Mouse (Mus musculus): ENCODE results near the gene D430041D05Rik. TPM values are rescaled to one million over a fixed set of nuclear protein-coding genes. Genes with fewer than 3 reads are reported as not detected.

The D430041D05Rik gene
- polyA plus RNA-seq, 1 experiment from 2014 or later = 1.1 TPM

DNA sequence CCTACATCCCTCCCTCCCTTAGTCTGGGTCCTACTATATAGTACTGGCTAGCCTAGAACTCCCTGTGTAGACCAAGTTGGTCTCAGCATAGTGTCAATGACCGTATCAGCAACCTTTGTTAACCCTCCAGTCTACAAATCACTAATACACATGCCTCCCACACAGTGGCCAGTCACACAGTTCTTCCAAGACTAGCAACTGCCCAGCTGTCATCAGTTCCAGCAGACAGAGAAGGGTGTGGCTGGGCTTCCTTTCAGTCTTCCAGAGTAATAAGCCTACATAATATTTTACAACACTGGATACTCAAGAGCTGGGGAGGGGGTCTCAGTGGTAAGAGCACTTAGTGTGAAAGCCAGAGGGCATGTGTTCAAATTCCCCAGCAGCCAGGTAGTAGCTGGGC is 9.2 kb upstream of the D430041D05Rik start:
- ATAC-seq (replicated peaks; ENCODE audit: insufficient number of reproducible peaks, low FRiP score, low TSS enrichment, low read depth) (no peak), DNase-seq (ENCODE audit: low spot score) (no peak)
- H3K9ac ChIP-seq (replicated peaks; ENCODE audit: low read length) = no peak overlapping the region
- H3K27me3 ChIP-seq (ENCODE audit: control insufficient read depth, insufficient read depth, low read length) = no peaks in the 10 kb centered on the region
- H3K36me3 ChIP-seq (replicated peaks; ENCODE audit: control insufficient read depth, insufficient read depth, low read depth, low read length) = no peaks in the 10 kb centered on the region
- H3K27ac ChIP-seq (replicated peaks; ENCODE audit: low read depth, low read length) = no peak overlapping the region
- WGBS = 94% methylated on average over 1 of the region's 1 CpGs
- H3K4me1 ChIP-seq (ENCODE audit: control insufficient read depth, insufficient read depth, low read length) = no peaks in the 10 kb centered on the region
- no peaks in the 10 kb centered on the region for H3K9me3 ChIP-seq (replicated peaks; ENCODE audit: control insufficient read depth, low read length)
- no peak overlapping the region for H3K4me2 ChIP-seq (ENCODE audit: low read depth, low read length)
- no peak overlapping the region for H3K4me3 ChIP-seq (ENCODE audit: low read depth, low read length)

DNA sequence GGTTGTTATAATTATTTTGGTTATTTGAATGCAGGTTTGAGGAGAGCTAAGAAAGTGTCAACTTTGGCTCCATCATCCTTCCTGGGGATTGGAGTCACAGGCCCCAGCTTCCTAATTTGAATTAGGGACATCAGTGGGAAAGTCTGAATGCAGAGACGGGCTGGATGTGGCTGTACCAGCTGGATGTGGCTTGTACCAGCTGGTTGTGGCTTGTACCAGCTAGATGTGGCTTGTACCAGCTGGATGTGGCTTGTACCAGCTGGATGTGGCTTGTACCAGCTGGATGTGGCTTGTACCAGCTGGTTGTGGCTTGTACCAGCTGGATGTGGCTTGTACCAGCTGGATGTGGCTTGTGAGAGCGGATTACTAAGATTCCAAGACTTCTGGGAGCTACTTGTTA is 8.6 kb upstream of the D430041D05Rik start:
- no peak overlapping the region for H3K4me2 ChIP-seq (ENCODE audit: low read depth, low read length)
- no peak overlapping the region for H3K4me3 ChIP-seq (ENCODE audit: low read depth, low read length)
- H3K9ac ChIP-seq (replicated peaks; ENCODE audit: low read length) = no peak overlapping the region
- DNase-seq (ENCODE audit: low spot score) (no peak), ATAC-seq (replicated peaks; ENCODE audit: insufficient number of reproducible peaks, low FRiP score, low TSS enrichment, low read depth) (no peak)
- WGBS = 83% methylated on average over 2 of the region's 2 CpGs
- H3K4me1 ChIP-seq (ENCODE audit: control insufficient read depth, insufficient read depth, low read length) = no peaks in the 10 kb centered on the region
- no peaks in the 10 kb centered on the region for H3K9me3 ChIP-seq (replicated peaks; ENCODE audit: control insufficient read depth, low read length)
- no peaks in the 10 kb centered on the region for H3K27me3 ChIP-seq (ENCODE audit: control insufficient read depth, insufficient read depth, low read length)
- no peaks in the 10 kb centered on the region for H3K36me3 ChIP-seq (replicated peaks; ENCODE audit: control insufficient read depth, insufficient read depth, low read depth, low read length)
- H3K27ac ChIP-seq (replicated peaks; ENCODE audit: low read depth, low read length) = no peak overlapping the region

DNA sequence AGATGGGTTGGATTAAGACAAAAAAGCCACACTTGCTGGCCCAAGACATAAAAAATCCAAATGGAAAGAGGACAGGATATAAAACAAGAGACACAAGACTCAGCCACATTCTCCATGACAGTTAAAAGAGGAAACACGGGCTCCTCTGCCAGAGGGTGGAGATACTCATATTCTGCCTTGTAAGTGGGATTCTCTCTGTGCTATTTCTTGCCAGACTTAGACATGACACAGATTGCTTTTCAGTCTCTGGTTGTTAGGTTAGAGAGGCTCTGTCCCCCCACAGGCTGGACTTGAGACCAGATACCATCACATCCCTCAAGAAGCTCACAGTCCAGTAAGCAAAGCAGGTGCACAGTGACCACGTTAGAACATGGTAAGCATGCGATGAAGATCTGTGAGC is 2.2 kb upstream of the D430041D05Rik start:
- H3K36me3 ChIP-seq (replicated peaks; ENCODE audit: control insufficient read depth, insufficient read depth, low read depth, low read length) = no peaks in the 10 kb centered on the region
- peaks cover 22% of the 10 kb centered on the region for H3K27me3 ChIP-seq (ENCODE audit: control insufficient read depth, insufficient read depth, low read length)
- no peak for DNase-seq (ENCODE audit: low spot score)

DNA sequence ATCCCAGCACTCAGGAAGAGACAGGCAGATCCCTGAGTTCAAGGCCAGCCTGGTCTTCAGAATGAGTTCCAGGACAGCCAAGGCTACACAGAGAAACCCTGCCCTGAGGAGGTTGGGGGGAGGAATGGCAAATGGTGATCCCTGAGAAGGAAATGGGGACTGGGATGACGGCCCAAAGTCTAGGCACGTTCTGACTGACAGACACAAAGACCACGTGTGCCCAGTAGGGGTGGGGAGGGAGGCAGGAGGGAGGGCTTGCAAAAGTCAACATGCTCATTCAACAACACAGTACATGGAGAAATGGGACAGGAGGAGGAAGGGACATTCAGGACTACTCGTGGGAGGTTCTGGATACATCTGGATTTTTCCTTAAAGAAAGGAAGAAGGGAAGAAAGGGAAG is 1.7 kb upstream of the D430041D05Rik start:
- Histone ChIP-seq H3K27ac (replicated peaks; ENCODE audit: low read depth, low read length) (no peak overlapping the region), H3K27me3 (ENCODE audit: control insufficient read depth, insufficient read depth, low read length) (peaks cover 22% of the 10 kb centered on the region), H3K9me3 (replicated peaks; ENCODE audit: control insufficient read depth, low read length) (no peaks in the 10 kb centered on the region), H3K36me3 (replicated peaks; ENCODE audit: control insufficient read depth, insufficient read depth, low read depth, low read length) (no peaks in the 10 kb centered on the region), H3K4me2 (ENCODE audit: low read depth, low read length) (no peak overlapping the region), H3K4me3 (ENCODE audit: low read depth, low read length) (no peak overlapping the region), H3K9ac (replicated peaks; ENCODE audit: low read length) (no peak overlapping the region), H3K4me1 (ENCODE audit: control insufficient read depth, insufficient read depth, low read length) (peaks cover 3% of the 10 kb centered on the region)
- DNase-seq (ENCODE audit: low spot score) = no peak
- 24% methylated on average over 4 of the region's 4 CpGs for WGBS
- ATAC-seq (replicated peaks; ENCODE audit: insufficient number of reproducible peaks, low FRiP score, low TSS enrichment, low read depth) = no peak

More for the DNA sequence above, 2.2 kb upstream of the D430041D05Rik start:
- Histone ChIP-seq H3K4me1 (ENCODE audit: control insufficient read depth, insufficient read depth, low read length) (peaks cover 3% of the 10 kb centered on the region), H3K4me3 (ENCODE audit: low read depth, low read length) (no peak overlapping the region), H3K27ac (replicated peaks; ENCODE audit: low read depth, low read length) (no peak overlapping the region), H3K9me3 (replicated peaks; ENCODE audit: control insufficient read depth, low read length) (no peaks in the 10 kb centered on the region), H3K4me2 (ENCODE audit: low read depth, low read length) (no peak overlapping the region), H3K9ac (replicated peaks; ENCODE audit: low read length) (no peak overlapping the region)
- ATAC-seq (replicated peaks; ENCODE audit: insufficient number of reproducible peaks, low FRiP score, low TSS enrichment, low read depth) = no peak
- WGBS = 78% methylated on average over 3 of the region's 3 CpGs

DNA sequence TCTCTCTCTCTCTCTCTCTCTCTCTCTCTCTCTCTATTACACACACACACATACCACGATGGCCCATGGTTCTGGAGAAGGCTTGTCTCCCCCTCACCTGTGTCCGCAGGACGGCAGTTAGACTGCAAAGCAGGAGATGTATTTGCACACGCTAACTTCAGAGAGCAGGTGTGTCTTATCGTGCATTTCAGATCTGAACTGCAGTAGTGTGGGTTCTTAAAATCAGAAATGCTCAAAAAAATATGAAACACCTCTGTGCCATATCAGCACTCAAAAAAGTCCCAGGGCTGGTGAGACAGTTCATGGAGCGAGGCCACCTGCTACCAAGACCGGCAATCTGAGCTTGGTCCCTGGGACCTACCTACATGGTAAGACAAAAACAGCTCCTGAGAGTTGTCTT is 993 bp upstream of the D430041D05Rik start:
- no peak overlapping the region for H3K4me3 ChIP-seq (ENCODE audit: low read depth, low read length)
- H3K9ac ChIP-seq (replicated peaks; ENCODE audit: low read length) = no peak overlapping the region
- peaks cover 27% of the 10 kb centered on the region for H3K27me3 ChIP-seq (ENCODE audit: control insufficient read depth, insufficient read depth, low read length)
- H3K27ac ChIP-seq (replicated peaks; ENCODE audit: low read depth, low read length) = no peak overlapping the region
- 91% methylated on average over 7 of the region's 7 CpGs for WGBS
- H3K9me3 ChIP-seq (replicated peaks; ENCODE audit: control insufficient read depth, low read length) = no peaks in the 10 kb centered on the region
- no peak overlapping the region for H3K4me2 ChIP-seq (ENCODE audit: low read depth, low read length)
- no peak for ATAC-seq (replicated peaks; ENCODE audit: insufficient number of reproducible peaks, low FRiP score, low TSS enrichment, low read depth)
- H3K36me3 ChIP-seq (replicated peaks; ENCODE audit: control insufficient read depth, insufficient read depth, low read depth, low read length) = no peaks in the 10 kb centered on the region
- DNase-seq (ENCODE audit: low spot score) = no peak
- peaks cover 3% of the 10 kb centered on the region for H3K4me1 ChIP-seq (ENCODE audit: control insufficient read depth, insufficient read depth, low read length)

DNA sequence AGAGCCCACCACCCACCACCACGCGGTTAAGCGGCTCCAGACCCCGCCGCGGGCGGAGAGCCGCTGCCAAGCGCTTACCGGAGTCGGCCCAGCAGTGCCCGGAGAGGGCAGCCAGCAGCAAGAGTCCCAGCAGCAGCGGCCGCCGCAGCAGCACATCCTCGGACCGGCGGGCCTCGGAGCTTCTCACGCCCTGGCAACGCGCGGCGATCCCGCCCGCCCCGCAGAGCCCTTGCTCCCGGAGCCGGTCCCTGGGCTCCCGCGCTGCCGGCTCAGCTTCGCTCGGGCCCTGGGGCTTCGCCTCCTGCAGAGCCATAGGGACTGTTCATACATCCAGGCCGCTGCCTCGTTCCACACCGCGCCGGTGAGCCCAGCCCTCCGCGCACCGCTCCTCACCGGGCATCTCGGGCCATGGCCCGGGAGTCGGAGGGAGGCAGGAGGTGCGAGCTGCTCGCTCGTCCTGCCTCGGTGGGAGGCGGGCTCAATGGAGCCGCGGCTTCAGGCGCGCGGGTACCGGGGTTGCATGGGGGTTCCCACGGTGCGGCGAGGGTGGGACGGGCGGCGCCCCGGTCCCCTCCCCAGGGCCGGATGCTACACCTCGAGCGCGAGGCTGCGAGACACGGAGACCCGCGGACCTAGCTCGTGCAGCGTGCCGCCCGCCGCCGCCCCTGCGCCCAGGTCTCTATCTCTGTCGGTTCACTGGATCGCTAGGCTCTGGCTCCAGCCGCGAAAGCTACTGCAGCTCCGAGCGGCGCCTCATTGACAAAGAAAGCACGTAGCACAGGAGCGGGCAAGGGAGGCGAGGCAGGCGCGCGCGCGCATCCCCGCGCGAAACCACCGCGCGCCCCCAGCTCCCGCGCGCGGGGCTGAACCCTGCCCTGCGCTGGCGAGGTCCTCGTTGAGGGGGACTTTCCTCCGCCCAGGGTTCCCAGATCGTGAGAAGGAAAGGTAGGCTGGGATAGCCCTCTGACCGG is 677 bp downstream of the D430041D05Rik start:
- WGBS = under 1% methylated on average over 108 of the region's 111 CpGs
- Histone ChIP-seq H3K27me3 (ENCODE audit: control insufficient read depth, insufficient read depth, low read length) (peaks cover 27% of the 10 kb centered on the region), H3K27ac (replicated peaks; ENCODE audit: low read depth, low read length) (no peak overlapping the region; the same call in 1 of the 2 replicates)

DNA sequence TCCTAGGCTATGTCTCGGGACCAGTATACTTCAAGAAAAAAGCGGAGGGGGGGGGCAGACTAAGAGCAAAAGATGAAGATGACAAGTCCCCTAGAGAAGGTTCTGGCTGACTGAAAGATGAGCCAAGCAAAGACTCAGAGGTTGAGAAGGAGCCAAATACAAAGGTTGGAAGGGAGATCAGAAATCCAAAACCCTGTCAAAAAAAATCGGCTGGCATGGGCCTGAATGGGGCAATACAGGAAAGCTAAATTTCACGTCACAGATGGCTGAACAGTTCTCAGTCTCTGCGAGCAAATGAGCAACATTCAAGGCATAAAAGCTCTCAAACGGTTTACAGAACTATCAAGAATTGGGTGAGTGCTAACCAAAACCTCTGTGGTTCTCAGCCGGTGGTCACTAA is 2.5 kb downstream of the D430041D05Rik start:
- peaks cover 27% of the 10 kb centered on the region for H3K27me3 ChIP-seq (ENCODE audit: control insufficient read depth, insufficient read depth, low read length)
- H3K36me3 ChIP-seq (replicated peaks; ENCODE audit: control insufficient read depth, insufficient read depth, low read depth, low read length) = no peaks in the 10 kb centered on the region
- H3K4me3 ChIP-seq (ENCODE audit: low read depth, low read length) = no peak overlapping the region
- no peaks in the 10 kb centered on the region for H3K9me3 ChIP-seq (replicated peaks; ENCODE audit: control insufficient read depth, low read length)
- 73% methylated on average over 7 of the region's 7 CpGs for WGBS
- H3K4me2 ChIP-seq (ENCODE audit: low read depth, low read length) = no peak overlapping the region
- peaks cover 3% of the 10 kb centered on the region for H3K4me1 ChIP-seq (ENCODE audit: control insufficient read depth, insufficient read depth, low read length)
- no peak overlapping the region for H3K9ac ChIP-seq (replicated peaks; ENCODE audit: low read length)
- H3K27ac ChIP-seq (replicated peaks; ENCODE audit: low read depth, low read length) = no peak overlapping the region
- DNase-seq (ENCODE audit: low spot score) (no peak), ATAC-seq (replicated peaks; ENCODE audit: insufficient number of reproducible peaks, low FRiP score, low TSS enrichment, low read depth) (no peak)

More for the DNA sequence above, 677 bp downstream of the D430041D05Rik start:
- H3K9me3 ChIP-seq (replicated peaks; ENCODE audit: control insufficient read depth, low read length) = no peaks in the 10 kb centered on the region
- H3K4me2 ChIP-seq (ENCODE audit: low read depth, low read length) = peak overlapping the region; percentile 100
- peak; percentile 64 for DNase-seq (ENCODE audit: low spot score)
- no peaks in the 10 kb centered on the region for H3K36me3 ChIP-seq (replicated peaks; ENCODE audit: control insufficient read depth, insufficient read depth, low read depth, low read length)
- H3K9ac ChIP-seq (replicated peaks; ENCODE audit: low read length) = peak overlapping the region; percentile 74
- H3K4me3 ChIP-seq (ENCODE audit: low read depth, low read length) = peak overlapping the region; percentile 65
- H3K4me1 ChIP-seq (ENCODE audit: control insufficient read depth, insufficient read depth, low read length) = peaks cover 3% of the 10 kb centered on the region
- ATAC-seq (replicated peaks; ENCODE audit: insufficient number of reproducible peaks, low FRiP score, low TSS enrichment, low read depth) = peak; percentile 86

DNA sequence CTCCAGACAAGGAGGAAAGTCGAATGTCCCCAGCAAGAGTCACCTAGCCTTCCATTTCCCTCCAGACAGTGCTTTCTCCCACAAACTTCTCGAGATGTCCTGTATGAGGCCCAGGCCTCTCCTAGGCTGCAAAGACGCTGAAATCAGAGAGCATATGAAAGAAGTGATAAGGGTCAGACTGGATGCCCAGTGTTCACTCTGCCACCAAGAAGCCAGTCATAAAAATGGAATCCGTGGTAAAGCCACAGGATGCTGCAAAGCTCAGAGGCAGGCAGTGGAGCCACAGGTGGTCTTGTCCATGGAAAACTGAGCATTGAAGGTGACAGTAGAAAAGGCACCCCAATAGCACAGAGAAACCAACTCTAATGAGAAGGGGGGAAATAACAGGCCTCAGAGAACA is 2.9 kb downstream of the D430041D05Rik start:
- 65% methylated on average over 4 of the region's 4 CpGs for WGBS
- Histone ChIP-seq H3K4me1 (ENCODE audit: control insufficient read depth, insufficient read depth, low read length) (peaks cover 3% of the 10 kb centered on the region), H3K27me3 (ENCODE audit: control insufficient read depth, insufficient read depth, low read length) (peaks cover 27% of the 10 kb centered on the region), H3K27ac (replicated peaks; ENCODE audit: low read depth, low read length) (no peak overlapping the region), H3K9me3 (replicated peaks; ENCODE audit: control insufficient read depth, low read length) (no peaks in the 10 kb centered on the region), H3K36me3 (replicated peaks; ENCODE audit: control insufficient read depth, insufficient read depth, low read depth, low read length) (no peaks in the 10 kb centered on the region), H3K4me2 (ENCODE audit: low read depth, low read length) (no peak overlapping the region), H3K9ac (replicated peaks; ENCODE audit: low read length) (no peak overlapping the region), H3K4me3 (ENCODE audit: low read depth, low read length) (no peak overlapping the region)
- ATAC-seq (replicated peaks; ENCODE audit: insufficient number of reproducible peaks, low FRiP score, low TSS enrichment, low read depth) (no peak), DNase-seq (ENCODE audit: low spot score) (no peak)
